Mouse (Mus musculus): ENCODE data around the gene Ncoa3. TPM values are rescaled to one million over a fixed set of nuclear protein-coding genes. Genes with fewer than 3 reads are reported as not detected.

The Ncoa3 gene
- total RNA-seq, 2 experiments from 2014 or later: 24.6 to 42.8 TPM

- DNase-seq: no peak
Measured at GRCm38 (mm10) chr2:166001768-166002167, 9.3 kb downstream of the Ncoa3 start.

GRCm38 (mm10) chr2:166002429-166002828 lies 10.0 kb downstream of the Ncoa3 start:
- no peak for DNase-seq

GRCm38 (mm10) chr2:166003004-166003403 lies 10.6 kb downstream of the Ncoa3 start:
- DNase-seq: peak; percentile 19 to 42

GRCm38 (mm10) chr2:166007046-166007445 lies 14.6 kb downstream of the Ncoa3 start:
- no peak for DNase-seq

GRCm38 (mm10) chr2:166008558-166009392 lies 16.3 kb downstream of the Ncoa3 start:
- DNase-seq: no peak

GRCm38 (mm10) chr2:166009393-166009947 lies 17.0 kb downstream of the Ncoa3 start:
- DNase-seq: no peak

- DNase-seq: no peak
Measured at GRCm38 (mm10) chr2:166010321-166010720, 17.9 kb downstream of the Ncoa3 start.

- no peak for DNase-seq
Measured at GRCm38 (mm10) chr2:166011422-166011821, 19.0 kb downstream of the Ncoa3 start.

GRCm38 (mm10) chr2:166012145-166012544 lies 19.7 kb downstream of the Ncoa3 start:
- DNase-seq: no peak

- DNase-seq: no peak
Measured at GRCm38 (mm10) chr2:166018769-166019168, 26.3 kb downstream of the Ncoa3 start.

GRCm38 (mm10) chr2:166020026-166020425 lies 27.6 kb downstream of the Ncoa3 start:
- no peak for DNase-seq

GRCm38 (mm10) chr2:166021073-166021610 lies 28.7 kb downstream of the Ncoa3 start:
- DNase-seq: no peak

GRCm38 (mm10) chr2:166021642-166022041 lies 29.2 kb downstream of the Ncoa3 start:
- peak; percentile 44 to 65 for DNase-seq

GRCm38 (mm10) chr2:166022327-166022726 lies 29.9 kb downstream of the Ncoa3 start:
- no peak for DNase-seq

- DNase-seq: no peak
Measured at GRCm38 (mm10) chr2:166024079-166024478, 31.6 kb downstream of the Ncoa3 start.

- DNase-seq: no peak
Measured at GRCm38 (mm10) chr2:166024621-166025020, 32.2 kb downstream of the Ncoa3 start.

GRCm38 (mm10) chr2:166025943-166026342 lies 33.5 kb downstream of the Ncoa3 start:
- no peak for DNase-seq

GRCm38 (mm10) chr2:166027834-166028233 lies 35.4 kb downstream of the Ncoa3 start:
- no peak for DNase-seq

- no peak for DNase-seq
Measured at GRCm38 (mm10) chr2:166029232-166029631, 36.8 kb downstream of the Ncoa3 start.

GRCm38 (mm10) chr2:166030256-166030995 lies 38.0 kb downstream of the Ncoa3 start:
- DNase-seq: peak in 1 of 2 experiments; percentile 21

GRCm38 (mm10) chr2:166031120-166031929 lies 38.9 kb downstream of the Ncoa3 start:
- peak; percentile 45 to 74 for DNase-seq

- no peak for DNase-seq
Measured at GRCm38 (mm10) chr2:166032628-166033027, 40.2 kb downstream of the Ncoa3 start.

All from adrenal gland, postnatal 36 days (tissue).